Mouse (Mus musculus): Measurements from ENCODE around the gene Mrpl54.

The Mrpl54 gene

GRCm38 (mm10) chr10:81294442-81294841, 27.7 kb upstream of the Mrpl54 start:
- no peak for DNase-seq (ENCODE audit: extremely low spot score, low spot score)

- no peak for DNase-seq (ENCODE audit: extremely low spot score, low spot score)
Measured at GRCm38 (mm10) chr10:81293334-81294030, 26.7 kb upstream of the Mrpl54 start.

- peak; percentile 98 for DNase-seq (ENCODE audit: extremely low spot score, low spot score)
Measured at GRCm38 (mm10) chr10:81292554-81293333, 26.0 kb upstream of the Mrpl54 start, which contains the start of gene Pip5k1c. Gene Pip5k1c (plus strand): TSS chr10:81292963.

DNA sequence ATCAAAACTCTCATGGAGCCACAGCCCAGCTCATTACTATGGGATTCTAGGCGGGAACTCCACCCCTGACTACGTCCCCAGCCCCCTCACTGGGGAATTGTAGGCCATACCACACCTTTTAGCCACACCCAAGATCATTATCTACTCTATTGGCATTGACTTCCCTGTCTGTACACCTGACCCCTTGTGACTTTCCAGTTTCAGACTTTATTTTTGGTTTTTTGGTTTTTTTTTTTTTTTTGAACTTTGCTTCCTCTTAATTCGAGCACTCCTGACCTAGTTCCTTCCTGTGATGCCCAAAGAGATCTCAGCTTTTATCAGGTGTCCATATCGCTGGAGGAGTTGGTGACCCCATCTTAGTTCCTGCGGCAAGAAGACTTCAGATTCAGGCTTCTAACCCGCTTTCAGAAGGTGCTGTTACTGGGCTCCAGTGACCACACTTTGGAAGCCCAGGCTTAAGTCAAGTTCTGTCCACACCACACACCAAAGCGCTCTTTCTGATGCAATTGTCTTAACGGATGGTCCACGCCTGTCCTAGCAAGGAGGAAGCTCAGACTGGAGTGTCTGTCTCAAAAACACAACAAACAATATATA, 24.9 kb upstream of the Mrpl54 start, which contains the start of gene Tjp3:
Gene Tjp3 (minus strand): TSS at position 71 of the 594 bp plus-strand sequence.
- no peak for DNase-seq (ENCODE audit: extremely low spot score, low spot score)

GRCm38 (mm10) chr10:81290698-81291460, 24.1 kb upstream of the Mrpl54 start:
- no peak for DNase-seq (ENCODE audit: extremely low spot score, low spot score)

DNA sequence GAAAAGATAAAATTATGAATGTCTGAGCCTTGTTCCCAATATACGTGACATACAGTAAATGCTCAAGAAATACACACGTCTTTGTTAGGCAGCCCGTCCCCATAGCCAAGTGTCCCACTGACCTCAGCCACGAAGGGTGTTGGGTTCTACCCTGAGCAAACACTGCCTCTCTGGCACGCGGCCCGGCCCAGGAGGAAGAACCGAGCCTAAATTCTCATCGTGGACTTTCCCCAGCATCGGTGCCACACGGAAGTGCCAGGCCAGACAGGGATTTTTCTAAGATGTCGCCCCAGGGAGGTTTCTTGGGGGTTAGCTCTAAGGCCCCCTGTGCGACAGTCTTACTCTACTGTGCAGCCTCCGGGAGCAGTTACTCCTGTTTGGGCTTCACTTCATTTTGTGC, 23.1 kb upstream of the Mrpl54 start:
- no peak for DNase-seq (ENCODE audit: extremely low spot score, low spot score)

GRCm38 (mm10) chr10:81289278-81289677, 22.5 kb upstream of the Mrpl54 start:
- peak; percentile 62 for DNase-seq (ENCODE audit: extremely low spot score, low spot score)

- DNase-seq (ENCODE audit: extremely low spot score, low spot score): peak; percentile 59
Measured at GRCm38 (mm10) chr10:81288601-81289000, 21.9 kb upstream of the Mrpl54 start.

GRCm38 (mm10) chr10:81287513-81288157, 20.9 kb upstream of the Mrpl54 start:
- peak; percentile 58 for DNase-seq (ENCODE audit: extremely low spot score, low spot score)

DNA sequence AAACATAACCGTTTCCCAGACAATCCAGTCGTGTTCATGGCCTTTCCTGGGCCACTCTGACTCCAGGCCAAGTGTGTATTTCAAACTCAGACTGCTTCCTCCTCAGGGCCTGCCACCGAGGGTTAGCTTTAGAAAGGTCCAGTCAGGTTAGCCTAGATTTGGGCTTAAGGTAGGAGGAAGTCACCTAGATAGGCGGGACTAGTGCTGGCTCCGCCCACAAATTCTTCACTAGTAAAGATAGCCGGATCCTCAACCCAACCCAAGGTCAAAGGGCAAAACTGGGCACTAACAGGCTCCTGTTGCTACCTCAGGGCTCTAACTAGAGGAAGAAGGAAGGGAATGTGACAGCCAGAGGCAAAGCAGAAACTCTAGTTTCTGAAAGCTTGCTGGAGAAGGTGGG, 19.9 kb upstream of the Mrpl54 start:
- DNase-seq (ENCODE audit: extremely low spot score, low spot score): no peak

GRCm38 (mm10) chr10:81285694-81286450, 19.1 kb upstream of the Mrpl54 start:
- peak; percentile 96 for DNase-seq (ENCODE audit: extremely low spot score, low spot score)

- no peak for DNase-seq (ENCODE audit: extremely low spot score, low spot score)
Measured at GRCm38 (mm10) chr10:81284719-81285118, 18.0 kb upstream of the Mrpl54 start.

GRCm38 (mm10) chr10:81284189-81284588, 17.5 kb upstream of the Mrpl54 start:
- DNase-seq (ENCODE audit: extremely low spot score, low spot score): no peak

DNA sequence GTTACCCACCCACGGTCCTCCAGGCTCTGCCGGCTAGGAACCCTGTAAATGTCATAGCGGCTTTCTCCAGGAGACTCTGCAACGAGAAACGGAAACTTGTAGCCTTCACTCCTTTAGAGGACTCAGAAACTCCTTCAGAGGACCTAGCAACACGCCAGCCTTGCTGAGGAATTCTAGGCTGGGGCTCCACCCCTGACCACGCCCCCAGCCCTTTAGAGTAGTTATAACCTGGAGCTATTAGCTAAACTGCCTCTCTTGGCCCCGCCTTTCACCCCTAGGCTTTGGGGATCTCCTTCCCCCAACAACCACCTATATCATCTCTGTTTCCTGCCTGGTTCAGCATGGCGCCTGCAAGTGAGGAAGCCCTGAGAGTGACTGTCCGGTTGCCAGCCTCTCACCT, 12.8 kb upstream of the Mrpl54 start:
- no peak for DNase-seq (ENCODE audit: extremely low spot score, low spot score)

DNA sequence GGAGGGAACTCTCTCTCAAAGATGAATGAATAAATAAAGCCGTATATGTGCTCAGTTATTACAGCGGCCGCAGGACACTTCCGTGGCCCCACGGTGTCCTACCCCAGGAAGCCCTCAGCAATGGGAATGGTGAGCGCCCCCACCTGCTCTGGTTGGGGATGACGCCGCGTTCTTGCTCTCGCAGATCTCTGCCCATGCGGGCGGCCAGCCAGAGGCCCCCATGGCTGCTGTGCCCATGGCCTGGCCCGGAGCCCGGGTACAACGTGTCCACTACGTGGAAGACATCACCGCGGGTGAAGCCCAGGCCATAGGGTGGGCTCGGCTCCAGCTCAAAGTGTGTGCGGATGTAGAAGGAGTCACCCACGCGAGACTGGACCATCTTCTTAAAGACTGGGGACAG, 10.9 kb upstream of the Mrpl54 start:
- DNase-seq (ENCODE audit: extremely low spot score, low spot score): no peak

DNA sequence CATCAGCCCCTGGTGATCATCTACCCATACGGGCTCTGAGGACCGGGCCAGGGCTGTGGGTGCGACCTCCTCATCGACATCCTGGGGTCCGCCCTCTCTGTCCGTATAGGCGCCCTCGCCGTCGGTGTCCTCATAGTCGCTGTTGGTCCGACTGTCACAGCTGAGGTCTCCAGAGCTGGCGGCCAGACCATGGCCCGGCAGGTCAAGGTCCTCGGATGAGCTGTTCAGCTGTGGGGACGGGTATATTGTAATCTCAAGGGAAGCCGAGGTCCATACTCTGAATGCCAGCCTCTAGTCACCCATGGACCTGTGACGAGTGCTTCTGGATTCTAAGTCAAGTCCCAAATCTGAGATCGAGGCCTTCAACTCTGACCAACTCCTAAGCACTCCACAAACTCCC, 7.1 kb upstream of the Mrpl54 start:
- DNase-seq (ENCODE audit: extremely low spot score, low spot score): no peak

- DNase-seq (ENCODE audit: extremely low spot score, low spot score): no peak
Measured at GRCm38 (mm10) chr10:81272356-81272755, 5.6 kb upstream of the Mrpl54 start.

- no peak for DNase-seq (ENCODE audit: extremely low spot score, low spot score)
Measured at GRCm38 (mm10) chr10:81268643-81269412, 2.1 kb upstream of the Mrpl54 start.

DNA sequence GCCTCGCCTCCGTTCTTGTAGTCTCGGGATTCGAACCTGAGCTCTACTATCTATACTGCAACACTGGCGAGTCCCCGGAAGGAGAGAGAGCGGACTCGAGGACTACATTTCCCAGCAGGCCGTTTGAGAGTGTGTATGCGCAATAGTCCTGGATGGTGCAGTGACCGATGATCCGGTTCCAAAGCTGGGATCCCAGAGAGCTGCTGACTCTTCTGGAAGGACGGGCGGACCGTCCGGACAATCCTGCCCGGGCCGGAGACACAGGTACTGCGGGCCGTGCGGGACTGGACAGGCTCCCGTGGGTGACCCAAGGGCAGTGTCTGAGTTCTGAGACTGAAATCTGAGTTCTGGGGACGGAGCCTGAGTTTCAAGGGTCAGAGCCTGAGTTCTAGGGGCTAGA, 1.3 kb upstream of the Mrpl54 start:
- peak; percentile 73 for DNase-seq (ENCODE audit: extremely low spot score, low spot score)

- DNase-seq (ENCODE audit: extremely low spot score, low spot score): no peak
Measured at GRCm38 (mm10) chr10:81265540-81265939, 1.2 kb downstream of the Mrpl54 start.
